Mouse (Mus musculus) lung, embryonic 16.5 days (tissue): ENCODE results near the gene Olfr715. TPM values are rescaled to one million over a fixed set of nuclear protein-coding genes. Genes with fewer than 3 reads are reported as not detected.
"Not testable (repeated sequence)": the region's sequence is repeated elsewhere in the genome, so short reads cannot be mapped to it uniquely, and the experiment has no call there.

Experiments used
- ATAC-seq: fragments of 200-750 bp; cut with Nextera tagmentation; 2 replicates; pipeline ENCODE4 v1.8.0; 2017; ENCODE audit warnings: low read depth, mild to moderate bottlenecking, moderate library complexity
- H3K27ac ChIP-seq: fragments of 300-500 bp; sonication (generic); 2 replicates; pipeline ENCODE4 v1.5.1; 2014; ENCODE audit warnings: mild to moderate bottlenecking, control low read depth, low read length
- H3K27me3 ChIP-seq: fragments of 300-500 bp; sonication (generic); 2 replicates; pipeline ENCODE4 v1.6.1; 2014; ENCODE audit warnings: low read depth, low read length, mixed read lengths; ENCODE audit not compliant: control insufficient read depth, insufficient read depth
- H3K36me3 ChIP-seq: fragments of 300-500 bp; sonication (generic); 2 replicates; pipeline ENCODE4 v1.6.1; 2014; ENCODE audit warnings: low read length; ENCODE audit not compliant: control insufficient read depth, insufficient read depth
- H3K4me1 ChIP-seq: fragments of 300-500 bp; sonication (generic); replicated peaks from 2 replicates; pipeline ENCODE4 v1.6.1; 2014; ENCODE audit warnings: low read length, mixed read lengths; ENCODE audit not compliant: control insufficient read depth, insufficient read depth
- H3K4me2 ChIP-seq: fragments of 300-500 bp; sonication (generic); 2 replicates; pipeline ENCODE4 v1.6.1; 2014; ENCODE audit warnings: low read depth, low read length, control low read depth
- H3K4me3 ChIP-seq: fragments of 300-500 bp; sonication (generic); 2 replicates; pipeline ENCODE4 v1.5.1; 2014; ENCODE audit warnings: mild to moderate bottlenecking, low read length, control low read depth
- H3K9ac ChIP-seq: fragments of 300-500 bp; sonication (generic); 2 replicates; pipeline ENCODE4 v1.6.1; 2014; ENCODE audit warnings: low read length, control low read depth
- H3K9me3 ChIP-seq: fragments of 300-500 bp; sonication (generic); 2 replicates; pipeline ENCODE4 v1.6.1; 2016; ENCODE audit warnings: low read length; ENCODE audit not compliant: control insufficient read depth
- WGBS: fragments of 180-500 bp; shearing (Covaris S2); extraction: QIAGEN DNeasy Blood & Tissue Kit; methylation state at CpG from one replicate; pipeline ENCODE4 v1.1.7; 2014; 5-methylcytosine and 5-hydroxymethylcytosine counted together
- polyA plus RNA-seq: library from polyadenylated mRNA; unstranded; fragments of >200 nt; fragmentation: Nextera tagmentation; extraction: Ambion mirVana; gene quantifications from 2 replicates; pipeline ENCODE4 v1.2.1, GENCODE M21; 2015

The Olfr715 gene
- polyA plus RNA-seq: not detected in 2 replicates

GRCm38 (mm10) chr7:107130983-107131382 lies at the start of gene Olfr715:
Gene Olfr715, minus strand, starts transcription at chr7:107131083.
- H3K27ac ChIP-seq, H3K9me3 ChIP-seq, H3K36me3 ChIP-seq, H3K4me2 ChIP-seq, H3K27me3 ChIP-seq, H3K4me1 ChIP-seq, H3K4me3 ChIP-seq, H3K9ac ChIP-seq, ATAC-seq: not testable (repeated sequence)
- WGBS: 69% methylated on average over 2 of the region's 3 CpGs

DNA sequence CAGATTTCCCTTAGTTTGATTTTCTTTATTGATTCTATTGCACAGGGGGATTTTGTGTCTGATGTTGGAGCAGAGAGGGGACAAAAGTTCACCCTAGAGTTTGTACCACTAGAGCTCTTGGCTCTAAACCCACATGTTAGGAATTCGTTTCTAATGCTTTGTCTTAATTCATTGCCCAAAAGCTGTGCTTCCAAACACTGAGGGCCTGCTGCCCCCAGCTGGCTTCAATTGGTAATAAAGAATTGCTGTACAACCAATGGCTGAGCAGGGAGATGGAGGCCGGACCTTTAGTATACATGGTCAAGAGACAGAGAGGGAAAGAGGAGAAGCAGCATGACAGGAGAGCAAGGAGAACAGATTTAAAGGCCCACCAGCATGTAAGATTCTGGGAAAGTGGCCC lies 49.5 kb upstream of the Olfr715 start:
- no peak for ATAC-seq
- H3K27me3 ChIP-seq: no peaks in the 10 kb centered on the region

DNA sequence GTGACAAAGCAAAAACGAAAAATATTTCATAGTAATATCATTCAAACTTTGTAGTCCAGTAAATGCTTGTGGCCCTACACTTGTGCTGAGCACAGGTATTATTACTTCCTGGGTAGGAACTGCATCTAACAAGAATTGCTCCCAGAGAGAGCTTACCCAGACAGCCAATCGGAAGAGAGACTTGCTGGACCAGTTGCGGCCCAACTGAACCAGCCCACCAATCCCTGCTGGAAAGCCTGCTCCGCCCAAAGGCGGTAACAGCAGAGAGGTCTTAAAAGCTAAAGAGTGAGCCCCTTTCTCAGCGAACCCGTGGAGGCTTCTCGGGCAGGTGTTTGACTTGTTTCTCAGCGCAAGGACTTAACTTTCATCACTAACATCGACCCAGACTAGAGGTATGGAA lies 35.8 kb upstream of the Olfr715 start, which contains the start of gene Nlrp14:
TSS of gene Nlrp14 (plus strand) at position 301 of the 400 bp plus-strand sequence.
- no peak for ATAC-seq
- Histone ChIP-seq H3K4me3 (no peak within 1 kb of the TSS), H3K9me3 (no peaks in the 10 kb centered on the region), H3K36me3 (no peaks in the 10 kb centered on the region), H3K27me3 (no peaks in the 10 kb centered on the region), H3K27ac (no peak within 1 kb of the TSS), H3K9ac (no peak within 1 kb of the TSS), H3K4me2 (no peak within 1 kb of the TSS), H3K4me1 (no peaks in the 10 kb centered on the region)
- 77% methylated on average over 10 of the region's 10 CpGs for WGBS

More for the DNA sequence above, 49.5 kb upstream of the Olfr715 start:
- Histone ChIP-seq H3K4me3 (no peak overlapping the region), H3K9me3 (no peaks in the 10 kb centered on the region), H3K9ac (no peak overlapping the region), H3K36me3 (no peaks in the 10 kb centered on the region), H3K4me2 (no peak overlapping the region), H3K27ac (no peak overlapping the region), H3K4me1 (no peaks in the 10 kb centered on the region)
- 27% methylated on average over 2 of the region's 2 CpGs for WGBS

DNA sequence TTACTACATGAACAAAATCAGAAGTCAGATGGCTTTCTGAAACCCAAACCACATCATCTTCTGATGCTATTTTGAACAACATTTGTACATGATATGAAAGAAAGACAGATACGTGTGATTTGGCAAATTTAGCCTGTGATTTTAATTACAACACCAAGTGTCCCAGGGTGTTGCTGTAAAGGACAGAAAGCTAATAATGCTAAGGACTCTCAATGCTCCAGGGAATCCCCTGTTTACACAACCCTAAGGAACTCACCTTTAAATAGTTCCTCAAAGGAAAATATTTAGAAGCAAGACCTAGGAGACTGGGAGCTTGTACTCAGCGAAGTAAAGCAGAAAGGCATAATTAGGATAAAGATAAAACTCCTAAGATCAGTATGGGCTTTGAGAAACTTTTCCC lies 7.1 kb upstream of the Olfr715 start, which contains the start of gene Olfr716:
TSS of gene Olfr716 (plus strand) at position 301 of the 400 bp plus-strand sequence.
- not testable (repeated sequence) for ATAC-seq, H3K9me3 ChIP-seq, H3K4me1 ChIP-seq, H3K27me3 ChIP-seq, H3K27ac ChIP-seq, H3K4me2 ChIP-seq, H3K4me3 ChIP-seq, H3K9ac ChIP-seq, H3K36me3 ChIP-seq
- 62% methylated on average over 2 of the region's 2 CpGs for WGBS

DNA sequence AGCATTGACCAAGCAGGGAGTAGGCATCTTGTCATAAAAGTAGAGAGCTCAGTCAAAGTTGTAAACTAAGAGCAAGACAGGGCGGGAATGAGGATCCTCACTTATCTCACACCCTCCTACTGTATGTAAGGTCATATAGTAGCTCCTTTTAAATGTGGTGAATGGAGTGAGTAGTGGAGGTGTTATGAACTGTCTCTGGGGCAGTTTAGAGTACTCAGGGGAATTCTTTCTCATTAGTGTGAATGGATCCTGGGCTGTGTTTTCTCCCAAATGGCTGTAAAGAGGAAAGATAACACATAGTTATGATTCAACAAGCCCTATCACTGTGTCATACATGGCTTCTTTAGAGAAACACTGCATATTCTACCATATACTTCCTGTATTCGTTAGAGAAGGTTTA lies 20.6 kb downstream of the Olfr715 start, which contains the start of gene Olfr715b:
TSS of gene Olfr715b (minus strand) at position 101 of the 400 bp plus-strand sequence.
- H3K9me3 ChIP-seq, ATAC-seq, H3K27me3 ChIP-seq, H3K4me1 ChIP-seq, H3K27ac ChIP-seq, H3K4me3 ChIP-seq, H3K36me3 ChIP-seq, H3K9ac ChIP-seq, H3K4me2 ChIP-seq: not testable (repeated sequence)
- 80% methylated on average over 1 of the region's 2 CpGs for WGBS

DNA sequence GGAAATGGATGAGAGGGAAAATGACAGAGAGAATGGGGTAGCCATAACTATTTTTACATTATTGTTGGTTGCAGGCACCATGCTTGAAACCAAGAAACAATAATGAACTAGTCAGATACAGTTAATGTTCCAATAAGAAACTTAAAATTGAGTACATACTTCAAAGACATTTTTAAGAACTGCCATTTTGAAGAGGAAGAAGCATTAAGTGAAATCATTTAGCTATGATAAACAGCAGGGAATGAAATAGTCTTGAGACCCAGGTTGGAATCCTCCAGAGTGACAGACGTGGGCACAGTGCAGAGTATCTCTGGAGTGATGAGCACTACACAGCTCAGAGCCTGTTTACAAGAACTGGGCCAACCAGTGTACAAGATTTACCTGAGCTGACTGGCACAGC lies 38.0 kb downstream of the Olfr715 start, which contains the start of gene Olfr17:
TSS of gene Olfr17 (plus strand) at position 301 of the 400 bp plus-strand sequence.
- H3K36me3 ChIP-seq: no peaks in the 10 kb centered on the region
- H3K9me3 ChIP-seq: no peaks in the 10 kb centered on the region
- no peaks in the 10 kb centered on the region for H3K27me3 ChIP-seq
- no peak within 1 kb of the TSS for H3K9ac ChIP-seq
- H3K4me3 ChIP-seq: no peak within 1 kb of the TSS
- 33% methylated on average over 1 of the region's 1 CpGs for WGBS
- H3K4me2 ChIP-seq: no peak within 1 kb of the TSS
- H3K4me1 ChIP-seq: no peaks in the 10 kb centered on the region
- H3K27ac ChIP-seq: no peak within 1 kb of the TSS
- ATAC-seq: no peak

Other genes with a start within 250 kb of the Olfr715 start
- not detected in 2 replicates for gene Olfr706, start 242.9 kb downstream of the Olfr715 start, polyA plus RNA-seq
- not detected in 2 replicates for gene Olfr707, start 229.8 kb downstream of the Olfr715 start, polyA plus RNA-seq
- gene Olfr1532-ps1, start 223.1 kb downstream of the Olfr715 start, polyA plus RNA-seq: not detected in 2 replicates
- not detected in 2 replicates for gene Olfr709-ps1, start 198.9 kb downstream of the Olfr715 start, polyA plus RNA-seq
- not detected in 2 replicates for gene Olfr710, start 182.8 kb downstream of the Olfr715 start, polyA plus RNA-seq
- gene Olfr6, start 167.1 kb downstream of the Olfr715 start, polyA plus RNA-seq: not detected in 2 replicates
- not detected in 2 replicates for gene Olfr711, start 155.6 kb downstream of the Olfr715 start, polyA plus RNA-seq
- not detected in 2 replicates for gene Olfr2, start 125.0 kb downstream of the Olfr715 start, polyA plus RNA-seq
- not detected in 2 replicates for gene Olfr713, start 99.9 kb downstream of the Olfr715 start, polyA plus RNA-seq
- gene Olfr714, start 60.1 kb downstream of the Olfr715 start, polyA plus RNA-seq: not detected in 2 replicates
- gene Olfr17, start 37.9 kb downstream of the Olfr715 start, polyA plus RNA-seq: not detected in 2 replicates
- not detected in 2 replicates for gene Olfr715b, start 20.7 kb downstream of the Olfr715 start, polyA plus RNA-seq
- not detected in 2 replicates for gene Olfr716, start 7.2 kb upstream of the Olfr715 start, polyA plus RNA-seq
- not detected in 2 replicates for gene Nlrp14, start 35.9 kb upstream of the Olfr715 start, polyA plus RNA-seq
- not detected in 2 replicates for gene Rbmxl2, start 78.4 kb upstream of the Olfr715 start, polyA plus RNA-seq
- 1.4 and 1.6 TPM in 2 replicates for gene Syt9, start 239.6 kb upstream of the Olfr715 start, polyA plus RNA-seq